Mouse (Mus musculus): ENCODE data around the gene Gm49387. TPM values are rescaled to one million over a fixed set of nuclear protein-coding genes. Genes with fewer than 3 reads are reported as not detected.
A peak's percentile ranks its signal among the peaks of the same experiment; 100 is the strongest.
"Not testable (repeated sequence)": the region's sequence is repeated elsewhere in the genome, so short reads cannot be mapped to it uniquely, and the experiment has no call there.

Gm49387 gene
- polyA plus RNA-seq, 1 experiment = 0.32 TPM

DNA sequence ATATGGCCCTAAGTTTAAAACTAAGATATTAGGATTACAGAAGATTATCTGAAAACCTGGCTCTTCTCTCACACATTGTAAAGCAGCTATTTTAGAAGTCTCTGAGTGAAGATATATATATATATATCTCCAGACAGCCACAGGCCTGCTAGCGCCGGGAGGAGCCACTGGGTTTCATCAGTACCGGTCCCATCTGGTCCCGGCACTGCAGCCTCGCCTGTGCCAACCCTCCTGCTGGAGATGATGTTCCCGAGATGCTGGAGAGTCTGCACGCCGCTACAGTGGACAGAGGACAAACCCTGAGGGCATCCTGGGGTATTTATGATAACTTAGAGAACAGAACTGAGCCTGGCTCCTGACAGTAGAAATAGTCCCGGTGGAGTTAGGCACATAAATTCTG lies 23.5 kb downstream of the Gm49387 start:
- DNase-seq (ENCODE audit: low read depth in 1 of 2, low spot score in 2 of 2) = no peak
- no peaks in the 10 kb centered on the region for H3K27me3 ChIP-seq (ENCODE audit: control insufficient read depth, insufficient read depth, low read length)
- TF ChIP-seq CTCF (IDR thresholded peaks at IDR 0.05; ENCODE audit: extremely low read depth, insufficient read depth, insufficient read length, insufficient replicate concordance) (no peak), POLR2A (IDR thresholded peaks at IDR 0.05; ENCODE audit: low read depth, low read length) (no peak)
- H3K36me3 ChIP-seq (ENCODE audit: control insufficient read depth, insufficient read depth, low read length) = peaks cover 9% of the 10 kb centered on the region
- 95% methylated on average over 9 of the region's 9 CpGs for WGBS
- H3K4me3 ChIP-seq (ENCODE audit: extremely low read depth, insufficient read depth, insufficient read length) = no peak overlapping the region
- H3K27ac ChIP-seq (ENCODE audit: insufficient read depth, low read length) = no peak overlapping the region
- no peaks in the 10 kb centered on the region for H3K4me1 ChIP-seq (ENCODE audit: control insufficient read depth, insufficient read depth, insufficient read length)

DNA sequence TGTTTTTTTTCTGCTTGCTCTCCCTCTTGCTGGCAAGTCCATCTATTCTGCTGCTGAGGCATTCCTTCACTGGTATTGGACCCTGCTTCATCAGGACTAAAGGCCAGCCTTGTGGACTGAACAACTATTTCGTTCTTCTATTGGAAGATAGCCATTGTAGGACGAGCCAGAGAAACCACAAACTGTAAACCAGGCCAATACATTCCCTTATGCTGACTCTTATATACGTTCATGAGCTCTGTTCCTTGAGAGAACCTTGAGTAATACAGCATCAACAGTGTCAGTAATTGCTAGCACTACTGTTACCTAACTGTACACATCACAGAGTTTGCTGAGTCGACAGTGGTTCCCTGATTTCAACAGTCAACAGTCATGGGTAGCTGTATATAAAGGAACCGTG lies 27.0 kb downstream of the Gm49387 start:
- Histone ChIP-seq H3K27ac (ENCODE audit: insufficient read depth, low read length) (no peak overlapping the region), H3K27me3 (ENCODE audit: control insufficient read depth, insufficient read depth, low read length) (no peaks in the 10 kb centered on the region), H3K36me3 (ENCODE audit: control insufficient read depth, insufficient read depth, low read length) (peaks cover 5% of the 10 kb centered on the region), H3K4me1 (ENCODE audit: control insufficient read depth, insufficient read depth, insufficient read length) (no peaks in the 10 kb centered on the region), H3K4me3 (ENCODE audit: extremely low read depth, insufficient read depth, insufficient read length) (no peak overlapping the region)
- no peak for TF ChIP-seq POLR2A (IDR thresholded peaks at IDR 0.05; ENCODE audit: low read depth, low read length)
- no peak for TF ChIP-seq CTCF (IDR thresholded peaks at IDR 0.05; ENCODE audit: extremely low read depth, insufficient read depth, insufficient read length, insufficient replicate concordance)
- 85% methylated on average over 5 of the region's 5 CpGs for WGBS
- no peak for DNase-seq (ENCODE audit: low read depth in 1 of 2, low spot score in 2 of 2)

DNA sequence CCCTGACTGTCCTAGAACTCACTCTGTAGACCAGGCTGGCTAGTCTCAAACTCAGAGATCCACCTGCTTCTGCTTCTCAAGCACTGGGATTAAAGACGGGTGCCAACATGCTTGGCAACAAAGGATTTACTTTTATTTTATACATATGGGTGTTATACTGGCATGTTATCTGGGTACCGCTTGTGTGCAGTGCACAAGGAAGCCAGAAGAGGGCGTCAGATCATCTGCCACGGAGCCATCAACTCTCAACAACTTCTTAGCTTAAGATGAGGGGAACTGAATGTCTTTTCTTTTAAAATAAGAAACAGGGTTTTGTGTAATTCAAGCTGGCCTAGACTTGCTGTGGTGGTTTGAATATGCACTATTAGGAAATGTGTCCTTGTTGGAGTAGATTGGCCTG lies 28.7 kb downstream of the Gm49387 start:
- H3K27ac ChIP-seq (ENCODE audit: insufficient read depth, low read length) = no peak overlapping the region
- no peaks in the 10 kb centered on the region for H3K4me1 ChIP-seq (ENCODE audit: control insufficient read depth, insufficient read depth, insufficient read length)
- 84% methylated on average over 4 of the region's 4 CpGs for WGBS
- no peak for TF ChIP-seq POLR2A (IDR thresholded peaks at IDR 0.05; ENCODE audit: low read depth, low read length)
- no peak overlapping the region for H3K4me3 ChIP-seq (ENCODE audit: extremely low read depth, insufficient read depth, insufficient read length)
- no peak for DNase-seq (ENCODE audit: low read depth in 1 of 2, low spot score in 2 of 2)
- peaks cover 5% of the 10 kb centered on the region for H3K36me3 ChIP-seq (ENCODE audit: control insufficient read depth, insufficient read depth, low read length)
- H3K27me3 ChIP-seq (ENCODE audit: control insufficient read depth, insufficient read depth, low read length) = no peaks in the 10 kb centered on the region

DNA sequence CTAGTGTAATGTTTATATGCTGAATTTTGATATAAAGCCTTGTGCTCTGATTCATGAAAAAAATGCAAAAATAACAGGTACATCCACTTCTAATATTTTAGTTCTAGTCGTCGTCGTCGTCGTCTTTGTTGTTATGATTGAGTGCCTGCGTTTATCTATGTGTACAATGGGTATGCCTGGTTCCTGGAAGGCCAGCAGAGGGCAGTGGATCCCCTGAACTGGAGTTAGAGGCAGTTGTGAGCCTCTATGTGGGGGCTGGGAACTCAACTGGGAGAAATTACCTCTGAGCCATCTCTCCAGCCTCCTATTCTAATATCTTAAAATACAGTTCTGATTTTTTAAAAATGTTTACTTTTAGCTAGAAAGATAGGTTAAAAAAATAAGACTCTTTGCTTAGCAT lies 35.2 kb downstream of the Gm49387 start:
- Histone ChIP-seq H3K27ac (ENCODE audit: insufficient read depth, low read length) (no peak overlapping the region), H3K27me3 (ENCODE audit: control insufficient read depth, insufficient read depth, low read length) (no peaks in the 10 kb centered on the region), H3K36me3 (ENCODE audit: control insufficient read depth, insufficient read depth, low read length) (no peaks in the 10 kb centered on the region; the same call in 1 of the 2 replicates), H3K4me3 (ENCODE audit: extremely low read depth, insufficient read depth, insufficient read length) (no peak overlapping the region), H3K4me1 (ENCODE audit: control insufficient read depth, insufficient read depth, insufficient read length) (no peaks in the 10 kb centered on the region)
- no peak for DNase-seq (ENCODE audit: low read depth in 1 of 2, low spot score in 2 of 2)
- 84% methylated on average over 6 of the region's 6 CpGs for WGBS
- no peak for TF ChIP-seq CTCF (IDR thresholded peaks at IDR 0.05; ENCODE audit: extremely low read depth, insufficient read depth, insufficient read length, insufficient replicate concordance)
- TF ChIP-seq POLR2A (IDR thresholded peaks at IDR 0.05; ENCODE audit: low read depth, low read length) = no peak

DNA sequence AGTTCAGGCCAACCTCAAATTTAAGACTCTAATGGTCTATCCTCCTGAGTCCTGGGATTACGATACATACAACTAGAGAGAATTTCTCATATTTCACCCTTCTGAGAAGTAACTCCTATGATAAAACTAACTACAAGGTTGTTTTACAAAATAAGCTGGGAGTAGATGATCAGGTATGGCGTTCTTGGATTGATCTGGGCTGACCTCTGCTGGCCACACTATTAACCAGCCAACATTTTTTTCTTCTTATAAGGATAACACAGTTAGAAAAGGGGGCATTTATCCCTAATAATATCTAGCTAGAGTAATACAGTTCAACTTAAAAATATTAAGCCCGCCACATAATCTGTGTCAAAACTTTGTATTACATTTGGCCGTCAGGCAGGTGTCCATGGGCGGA lies 35.8 kb downstream of the Gm49387 start:
- Histone ChIP-seq H3K27me3 (ENCODE audit: control insufficient read depth, insufficient read depth, low read length) (no peaks in the 10 kb centered on the region), H3K4me3 (ENCODE audit: extremely low read depth, insufficient read depth, insufficient read length) (no peak overlapping the region), H3K27ac (ENCODE audit: insufficient read depth, low read length) (no peak overlapping the region), H3K4me1 (ENCODE audit: control insufficient read depth, insufficient read depth, insufficient read length) (no peaks in the 10 kb centered on the region), H3K36me3 (ENCODE audit: control insufficient read depth, insufficient read depth, low read length) (no peaks in the 10 kb centered on the region; the same call in 1 of the 2 replicates)
- no peak for DNase-seq (ENCODE audit: low read depth in 1 of 2, low spot score in 2 of 2)
- no peak for TF ChIP-seq POLR2A (IDR thresholded peaks at IDR 0.05; ENCODE audit: low read depth, low read length)
- peak; percentile 13; the same call in 1 of the 2 replicates for TF ChIP-seq CTCF (IDR thresholded peaks at IDR 0.05; ENCODE audit: extremely low read depth, insufficient read depth, insufficient read length, insufficient replicate concordance)
- WGBS = 80% methylated on average over 5 of the region's 5 CpGs

DNA sequence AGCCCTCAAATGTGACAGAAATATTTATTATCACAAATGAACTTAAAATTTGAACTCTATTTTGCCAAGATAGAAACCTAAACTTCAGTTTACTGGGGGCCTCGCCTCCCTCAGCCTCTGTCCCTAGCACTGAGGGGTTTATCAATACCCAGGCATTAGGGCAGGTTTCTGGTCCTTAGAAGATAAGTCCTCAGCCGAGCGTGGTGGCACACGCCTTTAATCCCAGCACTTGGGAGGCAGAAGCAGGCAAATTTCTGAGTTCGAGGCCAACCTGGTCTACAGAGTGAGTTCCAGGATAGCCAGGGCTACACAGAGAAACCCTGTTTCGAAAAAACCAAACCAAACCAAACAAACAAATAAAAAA lies 38.1 kb downstream of the Gm49387 start:
- not testable (repeated sequence) for H3K27me3 ChIP-seq (ENCODE audit: control insufficient read depth, insufficient read depth, low read length); H3K4me3 ChIP-seq (ENCODE audit: extremely low read depth, insufficient read depth, insufficient read length); H3K27ac ChIP-seq (ENCODE audit: insufficient read depth, low read length); DNase-seq (ENCODE audit: low read depth in 1 of 2, low spot score in 2 of 2); H3K36me3 ChIP-seq (ENCODE audit: control insufficient read depth, insufficient read depth, low read length); H3K4me1 ChIP-seq (ENCODE audit: control insufficient read depth, insufficient read depth, insufficient read length)
- WGBS = 83% methylated on average over 6 of the region's 6 CpGs

DNA sequence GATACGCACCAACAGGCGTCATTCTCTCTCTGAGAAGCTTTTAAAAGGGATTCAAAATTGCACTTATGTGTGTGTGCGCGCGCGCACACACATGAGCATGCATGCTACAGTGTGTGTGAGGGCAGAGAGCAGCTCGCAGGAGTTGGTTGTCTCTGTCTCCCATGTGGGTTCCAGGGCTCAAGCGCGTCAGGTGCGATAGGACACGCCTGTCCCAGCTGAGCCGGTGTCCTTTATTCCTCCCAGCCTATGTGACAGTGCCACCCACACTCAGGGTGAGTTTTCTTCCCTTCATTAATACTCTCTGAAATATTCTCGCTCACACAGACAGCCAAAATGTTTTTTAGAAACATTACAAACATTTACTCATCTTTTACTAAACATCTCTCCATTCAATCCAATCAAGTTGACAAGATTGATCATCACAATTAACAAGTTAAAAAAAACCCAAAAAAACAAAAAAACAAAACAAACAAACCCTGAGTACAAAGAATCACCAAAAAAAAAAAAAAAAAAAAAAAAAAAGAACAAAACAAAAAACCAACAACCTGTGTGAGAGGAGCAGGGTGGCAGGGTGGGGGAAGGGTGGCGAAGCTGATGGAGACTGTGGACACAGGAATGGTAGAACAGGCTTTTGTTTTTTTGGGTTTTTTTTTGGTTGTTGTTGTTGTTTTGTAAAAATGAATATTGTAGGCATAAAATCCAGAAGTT lies 38.6 kb downstream of the Gm49387 start:
- no peaks in the 10 kb centered on the region for H3K27me3 ChIP-seq (ENCODE audit: control insufficient read depth, insufficient read depth, low read length)
- no peaks in the 10 kb centered on the region for H3K4me1 ChIP-seq (ENCODE audit: control insufficient read depth, insufficient read depth, insufficient read length)
- TF ChIP-seq POLR2A (IDR thresholded peaks at IDR 0.05; ENCODE audit: low read depth, low read length) (no peak), CTCF (IDR thresholded peaks at IDR 0.05; ENCODE audit: extremely low read depth, insufficient read depth, insufficient read length, insufficient replicate concordance) (no peak)
- H3K36me3 ChIP-seq (ENCODE audit: control insufficient read depth, insufficient read depth, low read length) = no peaks in the 10 kb centered on the region; the same call in 1 of the 2 replicates
- DNase-seq (ENCODE audit: low read depth in 1 of 2, low spot score in 2 of 2) = no peak
- H3K4me3 ChIP-seq (ENCODE audit: extremely low read depth, insufficient read depth, insufficient read length) = no peak overlapping the region
- no peak overlapping the region for H3K27ac ChIP-seq (ENCODE audit: insufficient read depth, low read length)
- 92% methylated on average over 14 of the region's 14 CpGs for WGBS
